Mouse (Mus musculus): ENCODE results near the gene Twf1.

Gene Twf1

GRCm38 (mm10) chr15:94572746-94573145 is 16.9 kb downstream of the Twf1 start:
- no peak for DNase-seq

- no peak for DNase-seq
Measured at GRCm38 (mm10) chr15:94571501-94571900, 18.2 kb downstream of the Twf1 start.

- no peak for DNase-seq
Measured at GRCm38 (mm10) chr15:94568496-94569182, 21.1 kb downstream of the Twf1 start.

- no peak for DNase-seq
Measured at GRCm38 (mm10) chr15:94565854-94566253, 23.8 kb downstream of the Twf1 start.

- no peak for DNase-seq
Measured at GRCm38 (mm10) chr15:94564909-94565308, 24.8 kb downstream of the Twf1 start.

- DNase-seq, result no peak
Measured at GRCm38 (mm10) chr15:94558895-94559656, 30.6 kb downstream of the Twf1 start.

DNA sequence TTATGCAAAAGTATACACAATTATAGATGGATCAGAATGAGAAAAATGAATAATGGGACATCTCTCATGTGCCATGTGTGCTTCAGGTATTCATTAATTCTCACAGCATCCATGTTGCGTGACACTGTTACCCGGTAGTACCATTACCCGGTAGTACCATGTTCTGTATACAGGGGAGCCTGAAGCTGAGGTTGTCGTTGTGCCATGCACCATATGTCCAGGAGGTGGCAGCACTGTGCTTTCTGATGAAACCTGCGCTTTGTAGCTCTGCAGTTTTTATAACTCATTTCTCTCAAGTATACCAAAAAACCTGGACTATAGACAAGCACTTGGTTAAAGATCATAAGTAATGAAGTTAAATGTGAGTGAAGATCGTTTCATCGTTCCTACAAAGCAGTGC is 32.2 kb downstream of the Twf1 start:
- DNase-seq, result peak; percentile 90

DNA sequence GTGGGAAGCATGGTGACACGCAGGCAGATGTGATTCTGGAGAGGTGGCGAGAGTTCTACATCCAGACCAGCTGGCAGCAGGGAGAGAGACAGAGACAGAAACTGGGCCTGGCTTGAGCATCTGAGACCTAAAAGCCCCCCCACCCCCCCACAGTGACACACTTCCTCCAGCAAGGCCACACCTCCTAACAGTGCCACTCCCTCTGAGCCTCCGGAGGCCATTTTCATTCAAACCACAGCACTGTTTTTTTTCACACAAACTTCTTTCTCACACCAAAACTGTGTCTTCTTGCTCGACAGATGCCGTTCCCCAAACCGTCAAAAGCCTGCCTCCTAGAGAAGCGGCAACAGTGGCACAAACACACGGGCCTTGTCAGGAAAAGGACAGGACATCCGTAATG is 36.2 kb downstream of the Twf1 start:
- DNase-seq, result no peak

DNA sequence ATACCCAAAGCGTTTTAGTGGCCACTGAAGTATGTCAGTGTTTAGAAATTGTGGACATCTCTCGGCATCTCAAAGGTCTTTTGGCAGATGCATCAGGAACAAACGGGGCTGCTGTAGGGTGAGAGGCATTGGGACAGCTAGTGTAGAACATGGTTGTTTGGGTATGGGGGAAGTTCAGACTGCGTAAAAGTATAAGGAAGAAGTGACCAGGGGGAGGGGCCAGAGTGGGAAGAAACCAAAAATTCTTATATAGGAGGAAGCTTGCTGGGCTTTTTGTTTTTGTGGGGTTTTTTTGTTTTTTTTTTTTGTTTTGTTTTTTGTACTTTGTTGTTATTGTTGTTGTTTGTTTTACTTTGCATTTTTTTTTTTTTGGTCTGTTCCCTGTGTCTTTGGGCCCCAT is 44.8 kb downstream of the Twf1 start:
- no peak for DNase-seq

- no peak for DNase-seq
Measured at GRCm38 (mm10) chr15:94544052-94544636, 45.5 kb downstream of the Twf1 start.

- peak; percentile 97 for DNase-seq
Measured at GRCm38 (mm10) chr15:94543409-94544051, 46.2 kb downstream of the Twf1 start, which contains the start of the genes Pus7l and Irak4. TSS of gene Pus7l (minus strand) at chr15:94543547. TSS of gene Irak4 (plus strand) at chr15:94543643.

GRCm38 (mm10) chr15:94542567-94543408 is 46.9 kb downstream of the Twf1 start:
- DNase-seq, result no peak

- DNase-seq, result no peak
Measured at GRCm38 (mm10) chr15:94539296-94539695, 50.4 kb downstream of the Twf1 start.

- DNase-seq, result no peak
Measured at GRCm38 (mm10) chr15:94535521-94535920, 54.2 kb downstream of the Twf1 start.

DNA sequence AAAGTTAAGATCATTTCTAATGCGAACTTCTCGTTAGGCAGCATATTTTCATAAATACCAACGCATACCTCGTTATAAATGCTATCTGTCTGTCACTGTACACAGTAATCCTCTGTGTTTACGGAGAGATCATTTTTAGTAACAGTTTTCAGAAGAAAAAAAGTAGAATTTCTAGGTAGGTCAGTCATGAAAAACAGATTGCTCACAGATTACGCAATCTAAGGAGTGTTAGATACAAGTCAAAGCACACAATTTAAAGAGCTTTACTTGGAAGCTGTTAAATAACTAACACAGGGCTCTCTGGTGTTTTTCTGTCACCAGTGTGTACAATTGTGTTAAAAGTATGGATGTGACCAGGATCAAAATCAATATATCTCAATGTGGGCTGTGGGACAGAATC is 56.7 kb downstream of the Twf1 start:
- no peak for DNase-seq

GRCm38 (mm10) chr15:94532306-94532705 is 57.4 kb downstream of the Twf1 start:
- no peak for DNase-seq

GRCm38 (mm10) chr15:94530519-94530918 is 59.2 kb downstream of the Twf1 start:
- no peak for DNase-seq

Data from kidney, adult 18-20 months (tissue).